Comparison of ENCODE assay signal across 28 mouse cellular contexts in genomic region chr15:43615727-43616126, GRCm38 (mm10).
DNase-seq lines count a peak whose midpoint lies in the region; ATAC-seq and TF ChIP-seq lines count a peak whose summit lies in the region.
"Had no signal": no experiment of that assay in that cellular context is flagged by ENCODE, and none has a peak within 500 bp of the region (broad histone marks: within the 10 kb centered on the region; RNA-seq: fewer than 3 reads in every experiment).

No protein-coding gene starts in this region.

- DNase-seq in hindbrain, postnatal 0 days (ENCODE audit: low spot score), result peak; percentile 19
- DNase-seq in hindbrain, embryonic 14.5 days (ENCODE audit: low spot score), result no peak
- peak; percentile 24 for DNase-seq in NIH3T3 (ENCODE audit: low read depth)
- DNase-seq in heart, adult 8-10 months (ENCODE audit: low spot score), result no peak
- no peak for DNase-seq in midbrain, embryonic 14.5 days
- DNase-seq: adrenal gland, postnatal 10 days; adrenal gland, postnatal 36 days; cerebellum, adult 11 months; cerebellum, adult 2 months; cerebellum, adult 9-11 months; cerebellum, postnatal 25 days; gastrocnemius, adult 2 months; gastrocnemius, postnatal 14 days; heart, adult 11 months; heart, postnatal 10 days; heart, postnatal 36 days had no signal

- H3K4me3 ChIP-seq in hindbrain, postnatal 0 days (ENCODE audit: low read length), result no peak overlapping the region
- H3K4me3 ChIP-seq in hindbrain, embryonic 14.5 days (replicated peaks; ENCODE audit: low read length), result no peak overlapping the region
- H3K4me3 ChIP-seq in embryonic fibroblast, embryonic 13.5 days (ENCODE audit: insufficient read depth, low read length), result no peak overlapping the region
- H3K4me3 ChIP-seq in midbrain, embryonic 13.5 days (replicated peaks), result no peak overlapping the region
- no peak overlapping the region for H3K4me3 ChIP-seq in midbrain, embryonic 14.5 days (replicated peaks; ENCODE audit: low read depth, low read length)
- H3K4me3 ChIP-seq: embryonic facial prominence, embryonic 12.5 days; embryonic facial prominence, embryonic 15.5 days; erythroblast, embryonic 14.5 days; forebrain, embryonic 12.5 days; forebrain, embryonic 15.5 days; gastrocnemius, adult 2 months; heart, embryonic 12.5 days; heart, embryonic 15.5 days; hindbrain, embryonic 10.5 days; hindbrain, embryonic 13.5 days had no signal

- H3K9me3 ChIP-seq in hindbrain, postnatal 0 days (ENCODE audit: low read length), result no peaks in the 10 kb centered on the region
- H3K9me3 ChIP-seq in hindbrain, embryonic 14.5 days (ENCODE audit: control insufficient read depth, low read length), result no peaks in the 10 kb centered on the region
- H3K9me3 ChIP-seq in midbrain, embryonic 13.5 days, result no peaks in the 10 kb centered on the region
- H3K9me3 ChIP-seq in midbrain, embryonic 14.5 days (ENCODE audit: control insufficient read depth, low read length), result no peaks in the 10 kb centered on the region
- H3K9me3 ChIP-seq: embryonic facial prominence, embryonic 12.5 days; embryonic facial prominence, embryonic 15.5 days; forebrain, embryonic 12.5 days; forebrain, embryonic 15.5 days; heart, embryonic 12.5 days; heart, embryonic 15.5 days; hindbrain, embryonic 10.5 days; hindbrain, embryonic 13.5 days had no signal

- no peaks in the 10 kb centered on the region for H3K4me1 ChIP-seq in hindbrain, postnatal 0 days (ENCODE audit: insufficient read depth, low read length)
- no peaks in the 10 kb centered on the region for H3K4me1 ChIP-seq in hindbrain, embryonic 14.5 days (replicated peaks; ENCODE audit: control insufficient read depth, insufficient read depth, low read length)
- peaks cover 2% of the 10 kb centered on the region for H3K4me1 ChIP-seq in embryonic fibroblast, embryonic 13.5 days (ENCODE audit: control insufficient read depth, insufficient read depth, low read length)
- H3K4me1 ChIP-seq in midbrain, embryonic 13.5 days (replicated peaks), result no peaks in the 10 kb centered on the region
- no peaks in the 10 kb centered on the region for H3K4me1 ChIP-seq in midbrain, embryonic 14.5 days (ENCODE audit: control insufficient read depth, insufficient read depth, low read length)
- H3K4me1 ChIP-seq: embryonic facial prominence, embryonic 12.5 days; embryonic facial prominence, embryonic 15.5 days; forebrain, embryonic 12.5 days; forebrain, embryonic 15.5 days; heart, embryonic 15.5 days; hindbrain, embryonic 10.5 days; hindbrain, embryonic 13.5 days had no signal

- TF ChIP-seq CTCF in hindbrain, postnatal 0 days (IDR thresholded peaks at IDR 0.05; ENCODE audit: low read depth), result no peak
- TF ChIP-seq CTCF in embryonic fibroblast, embryonic 13.5 days (IDR thresholded peaks at IDR 0.05; ENCODE audit: borderline replicate concordance, insufficient read depth, low read length), result no peak

- no peak overlapping the region for H3K9ac ChIP-seq in hindbrain, postnatal 0 days (replicated peaks; ENCODE audit: low read length)
- H3K9ac ChIP-seq in hindbrain, embryonic 14.5 days, result no peak overlapping the region
- no peak overlapping the region for H3K9ac ChIP-seq in midbrain, embryonic 13.5 days (replicated peaks)
- H3K9ac ChIP-seq in midbrain, embryonic 14.5 days (replicated peaks; ENCODE audit: low read length), result no peak overlapping the region
- H3K9ac ChIP-seq: embryonic facial prominence, embryonic 12.5 days; embryonic facial prominence, embryonic 15.5 days; forebrain, embryonic 12.5 days; forebrain, embryonic 15.5 days; heart, embryonic 12.5 days; heart, embryonic 15.5 days; hindbrain, embryonic 13.5 days had no signal

- ATAC-seq in hindbrain, postnatal 0 days, result no peak
- ATAC-seq in hindbrain, embryonic 14.5 days (ENCODE audit: low FRiP score), result no peak
- no peak for ATAC-seq in midbrain, embryonic 13.5 days
- no peak for ATAC-seq in midbrain, embryonic 14.5 days (ENCODE audit: low FRiP score, low TSS enrichment)
- ATAC-seq: CD4-positive, CD25-positive, alpha-beta regulatory T cell, adult 4 months; forebrain, embryonic 15.5 days had no signal

- no peaks in the 10 kb centered on the region for H3K27me3 ChIP-seq in hindbrain, postnatal 0 days (ENCODE audit: insufficient read depth, low read length)
- no peaks in the 10 kb centered on the region for H3K27me3 ChIP-seq in hindbrain, embryonic 14.5 days (ENCODE audit: control insufficient read depth, insufficient read depth, low read length)
- H3K27me3 ChIP-seq in midbrain, embryonic 13.5 days, result no peaks in the 10 kb centered on the region
- no peaks in the 10 kb centered on the region for H3K27me3 ChIP-seq in midbrain, embryonic 14.5 days (ENCODE audit: control insufficient read depth, insufficient read depth, low read length)
- H3K27me3 ChIP-seq: embryonic facial prominence, embryonic 12.5 days; embryonic facial prominence, embryonic 15.5 days; forebrain, embryonic 12.5 days; forebrain, embryonic 15.5 days; heart, embryonic 12.5 days; heart, embryonic 15.5 days; hindbrain, embryonic 13.5 days had no signal

- WGBS in hindbrain, postnatal 0 days, result 76% methylated on average over 1 of the region's 1 CpGs
- 78% methylated on average over 1 of the region's 1 CpGs for WGBS in hindbrain, embryonic 14.5 days
- WGBS in midbrain, embryonic 13.5 days, result 76% methylated on average over 1 of the region's 1 CpGs
- 78% methylated on average over 1 of the region's 1 CpGs for WGBS in midbrain, embryonic 14.5 days

- TF ChIP-seq POLR2A in embryonic fibroblast, embryonic 13.5 days (IDR thresholded peaks at IDR 0.05; ENCODE audit: low read depth, low read length), result no peak

- no peak overlapping the region for H3K4me2 ChIP-seq in hindbrain, postnatal 0 days (ENCODE audit: low read depth, low read length)
- H3K4me2 ChIP-seq in hindbrain, embryonic 14.5 days (replicated peaks), result no peak overlapping the region
- H3K4me2 ChIP-seq in midbrain, embryonic 13.5 days (replicated peaks), result no peak overlapping the region
- no peak overlapping the region for H3K4me2 ChIP-seq in midbrain, embryonic 14.5 days (ENCODE audit: low read length)
- H3K4me2 ChIP-seq: embryonic facial prominence, embryonic 12.5 days; embryonic facial prominence, embryonic 15.5 days; forebrain, embryonic 12.5 days; forebrain, embryonic 15.5 days; heart, embryonic 12.5 days; heart, embryonic 15.5 days; hindbrain, embryonic 13.5 days had no signal

- H3K36me3 ChIP-seq in hindbrain, postnatal 0 days (ENCODE audit: insufficient read depth, low read length), result no peaks in the 10 kb centered on the region
- H3K36me3 ChIP-seq in hindbrain, embryonic 14.5 days (replicated peaks; ENCODE audit: control insufficient read depth, insufficient read depth), result no peaks in the 10 kb centered on the region
- no peaks in the 10 kb centered on the region for H3K36me3 ChIP-seq in midbrain, embryonic 13.5 days
- no peaks in the 10 kb centered on the region for H3K36me3 ChIP-seq in midbrain, embryonic 14.5 days (ENCODE audit: control insufficient read depth, insufficient read depth, low read length)
- H3K36me3 ChIP-seq: embryonic facial prominence, embryonic 12.5 days; embryonic facial prominence, embryonic 15.5 days; forebrain, embryonic 12.5 days; forebrain, embryonic 15.5 days; heart, embryonic 12.5 days; heart, embryonic 15.5 days; hindbrain, embryonic 10.5 days; hindbrain, embryonic 13.5 days had no signal

- H3K27ac ChIP-seq in hindbrain, postnatal 0 days, result no peak overlapping the region
- no peak overlapping the region for H3K27ac ChIP-seq in hindbrain, embryonic 14.5 days
- peak overlapping the region; percentile 68 for H3K27ac ChIP-seq in embryonic fibroblast, embryonic 13.5 days (ENCODE audit: insufficient read depth, low read length)
- H3K27ac ChIP-seq in midbrain, embryonic 13.5 days, result no peak overlapping the region
- no peak overlapping the region for H3K27ac ChIP-seq in midbrain, embryonic 14.5 days (replicated peaks; ENCODE audit: low read depth, low read length)
- H3K27ac ChIP-seq: embryonic facial prominence, embryonic 12.5 days; embryonic facial prominence, embryonic 15.5 days; forebrain, embryonic 12.5 days; forebrain, embryonic 15.5 days; gastrocnemius, adult 2 months; heart, embryonic 15.5 days; hindbrain, embryonic 10.5 days; hindbrain, embryonic 13.5 days had no signal

Comparison
In these comparisons a context has a peak if more than half of its experiments do, and no peak if none do; other contexts are left out.
1. DNase-seq: peak in hindbrain, postnatal 0 days (single experiment) and NIH3T3 (single experiment); none in hindbrain, embryonic 14.5 days (single experiment), heart, adult 8-10 months (single experiment) and midbrain, embryonic 14.5 days (single experiment).